Mouse (Mus musculus): Measurements from ENCODE around the gene Qser1.

DNA sequence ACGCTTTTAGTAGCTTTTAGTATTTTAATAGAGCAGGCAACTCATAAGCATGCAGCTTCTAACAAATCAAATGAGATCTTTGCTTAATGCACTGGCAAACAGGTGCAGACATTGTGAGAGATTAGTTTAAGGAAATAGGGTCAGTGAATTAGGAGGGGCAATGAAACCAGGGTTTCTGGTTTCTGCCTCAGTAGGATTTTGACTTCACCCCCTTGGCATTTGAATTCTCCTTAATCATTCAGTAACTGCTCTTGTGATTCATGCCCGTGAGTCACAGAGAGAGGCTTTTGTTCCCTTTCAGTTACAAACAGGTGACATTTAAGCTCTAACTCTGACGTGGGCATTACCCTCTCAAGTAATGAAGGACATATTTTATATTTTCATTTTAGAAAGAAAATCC, 39.2 kb upstream of the Qser1 start:
- TF ChIP-seq CTCF (IDR thresholded peaks at IDR 0.05) (no peak), POLR2A (IDR thresholded peaks at IDR 0.05; ENCODE audit: insufficient read depth, low read depth, low read length) (no peak), EP300 (IDR thresholded peaks at IDR 0.05; ENCODE audit: insufficient read depth, low read depth, low read length) (no peak)

Measured in heart, adult 2 months (tissue).